Mouse (Mus musculus) retina, postnatal 1 day (tissue): ENCODE results near the gene Rufy4.
"Not testable (repeated sequence)": the region's sequence is repeated elsewhere in the genome, so short reads cannot be mapped to it uniquely, and the experiment has no call there.

Experiments
- DNase-seq: peaks from one replicate; pipeline ENCODE4 v3.0.0-alpha.2; 2012

Gene Rufy4

GRCm38 (mm10) chr1:74153461-74154184 lies 28.3 kb downstream of the Rufy4 start, which contains the start of gene Cxcr2:
TSS of gene Cxcr2 (plus strand) at chr1:74153989.
- DNase-seq = no peak

DNA sequence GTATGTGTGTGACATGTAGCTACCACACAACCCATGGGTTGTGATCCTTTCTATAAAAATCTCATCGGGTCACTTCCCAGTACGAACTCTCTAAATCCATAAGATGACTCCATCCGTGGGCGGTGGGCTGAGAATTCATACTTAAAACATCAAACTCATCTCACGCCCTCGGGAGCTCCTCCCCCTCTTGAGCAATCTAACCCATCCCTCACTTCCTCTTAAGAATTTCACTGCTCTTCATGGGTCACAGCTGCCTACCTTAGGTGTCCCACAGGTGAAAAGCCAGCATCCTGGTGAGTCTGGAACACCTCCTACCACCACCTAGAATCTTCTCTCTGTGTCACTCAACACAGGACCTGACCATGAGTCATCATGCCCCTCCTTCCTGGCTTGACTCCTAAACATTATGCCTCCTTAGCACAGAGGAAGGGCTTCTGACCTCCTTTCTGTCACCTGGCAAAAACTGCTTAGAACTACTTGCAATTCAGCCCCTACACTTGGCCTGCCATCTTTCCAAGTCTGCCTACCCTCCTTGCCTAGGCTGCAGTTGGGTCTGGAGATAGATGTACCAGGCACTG lies 30.2 kb downstream of the Rufy4 start:
- DNase-seq = no peak

DNA sequence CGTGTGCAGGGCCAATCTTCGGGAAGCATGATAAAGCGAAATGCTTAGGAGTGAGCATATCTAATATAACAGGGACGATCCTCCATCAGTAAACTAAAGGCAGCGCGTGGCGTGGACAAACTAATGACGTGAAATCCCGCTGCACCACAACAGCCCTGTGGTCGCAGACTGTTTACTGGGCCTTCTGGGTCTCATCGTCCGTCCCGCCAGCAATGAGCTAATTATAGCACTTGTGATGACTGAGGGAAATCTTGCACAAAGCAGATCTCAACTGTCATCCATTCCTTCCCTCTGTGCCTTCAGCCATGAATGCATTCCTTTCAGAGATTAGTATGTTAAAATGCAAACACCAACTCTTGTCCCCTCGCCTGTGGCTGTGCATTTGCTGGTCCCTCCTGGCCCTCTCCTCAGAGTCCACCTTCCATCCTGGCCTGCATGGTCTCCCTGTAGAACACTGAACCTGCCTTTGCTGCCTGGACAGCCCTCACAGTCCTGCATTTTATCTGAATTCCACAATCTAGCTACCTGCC lies 31.1 kb downstream of the Rufy4 start:
- peak; percentile 8 for DNase-seq

- not testable (repeated sequence) for DNase-seq
Observed at GRCm38 (mm10) chr1:74159613-74160012, 34.3 kb downstream of the Rufy4 start.

GRCm38 (mm10) chr1:74160036-74160435 lies 34.7 kb downstream of the Rufy4 start:
- no peak for DNase-seq

DNA sequence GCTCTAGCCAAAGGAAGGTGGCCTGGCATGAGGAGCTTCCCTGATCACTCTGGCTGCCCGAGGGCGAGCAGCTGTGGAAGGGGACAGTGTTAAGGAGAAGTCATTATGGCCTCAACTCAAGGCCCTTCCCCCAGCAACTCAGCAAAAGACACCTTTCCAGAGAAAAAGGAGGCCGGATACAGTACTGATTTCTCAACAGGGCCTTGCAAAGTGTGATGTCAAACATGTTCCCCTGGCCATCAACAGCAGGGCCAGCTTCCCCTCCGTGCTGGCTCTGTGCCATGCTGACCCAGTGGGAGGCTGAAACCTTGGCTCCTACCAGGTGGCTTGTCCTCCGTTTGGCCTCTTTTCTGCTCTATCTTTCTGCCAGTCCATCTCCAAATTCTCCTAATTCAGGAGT lies 41.8 kb downstream of the Rufy4 start:
- DNase-seq = no peak

GRCm38 (mm10) chr1:74169721-74170120 lies 44.4 kb downstream of the Rufy4 start:
- no peak for DNase-seq

DNA sequence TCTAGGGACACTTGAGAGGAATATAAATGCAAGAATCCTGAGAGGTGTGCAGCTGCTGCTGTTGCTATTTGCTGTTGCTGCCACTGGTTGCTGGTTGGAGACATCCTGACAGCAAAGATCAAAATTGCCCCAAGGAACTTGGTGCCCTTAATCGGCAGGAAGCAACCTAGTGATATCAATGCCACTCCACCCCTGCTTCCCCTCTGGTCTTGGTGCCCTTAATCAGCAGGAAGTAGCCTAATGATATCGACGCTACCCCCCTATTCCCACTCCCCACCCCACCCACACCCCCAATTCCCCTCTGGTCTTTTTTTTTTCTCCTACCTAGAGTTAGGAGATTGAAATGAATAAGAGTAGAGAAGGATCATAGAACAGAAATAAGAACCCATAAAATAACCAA lies 47.4 kb downstream of the Rufy4 start:
- DNase-seq = no peak

DNA sequence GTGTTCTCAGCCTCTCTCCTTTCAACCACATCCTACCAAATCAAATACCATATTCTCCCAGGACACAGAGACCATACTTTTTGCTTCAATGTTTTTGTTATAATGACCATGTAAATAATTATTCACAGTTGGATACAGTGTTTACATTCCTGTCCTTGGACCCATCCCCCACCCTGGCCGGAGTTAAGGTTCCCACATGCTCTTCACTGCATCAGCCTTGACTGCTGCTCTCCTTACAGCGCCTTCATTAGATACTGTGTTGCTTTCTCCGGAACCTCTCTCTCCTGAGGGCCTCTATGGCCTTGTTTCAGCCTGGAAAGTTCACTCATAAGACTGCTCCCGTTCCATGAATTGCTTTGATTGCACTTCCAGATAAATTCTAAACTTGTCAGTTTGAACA lies 50.4 kb downstream of the Rufy4 start:
- no peak for DNase-seq

GRCm38 (mm10) chr1:74178618-74179017 lies 53.3 kb downstream of the Rufy4 start:
- DNase-seq = no peak

GRCm38 (mm10) chr1:74179624-74180408 lies 54.5 kb downstream of the Rufy4 start:
- no peak for DNase-seq

DNA sequence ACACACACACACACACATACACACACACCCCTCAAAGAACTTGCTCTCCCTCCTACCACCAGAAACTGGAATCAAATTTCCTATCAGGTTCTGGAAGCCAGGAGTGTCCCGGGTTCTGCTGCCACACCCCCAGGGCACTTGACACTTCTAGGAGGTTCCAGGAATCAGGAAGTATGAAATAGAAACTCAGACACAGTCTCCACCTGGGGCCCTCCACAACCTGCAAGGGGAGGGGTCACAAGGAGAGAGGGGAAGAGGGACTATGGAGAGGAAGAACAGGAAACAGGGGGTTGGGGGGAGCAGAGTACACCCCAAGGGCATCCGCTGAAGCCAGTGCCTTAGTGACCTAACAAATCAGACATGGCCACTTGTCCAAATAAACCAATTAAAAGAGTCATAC lies 56.1 kb downstream of the Rufy4 start:
- no peak for DNase-seq

DNA sequence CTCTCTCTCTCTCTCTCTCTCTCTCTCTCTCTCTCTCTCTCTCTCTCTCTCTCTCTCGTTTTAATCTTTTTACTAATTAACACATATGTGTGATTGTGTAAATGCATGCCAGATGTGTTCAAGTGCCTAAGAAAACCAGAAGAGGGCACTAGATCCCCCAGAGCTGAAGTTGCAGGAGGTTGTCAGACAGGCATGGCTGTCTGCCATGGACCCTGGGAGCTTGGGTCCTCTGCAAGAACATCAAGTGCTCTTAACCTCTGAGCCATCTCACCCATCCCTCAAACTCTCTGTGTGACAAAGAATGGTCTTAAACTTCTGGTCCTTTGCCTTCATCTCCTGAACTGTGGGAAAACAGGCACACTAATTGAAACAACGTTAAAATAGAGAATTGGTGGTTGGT lies 57.7 kb downstream of the Rufy4 start:
- no peak for DNase-seq

- no peak for DNase-seq
Observed at GRCm38 (mm10) chr1:74190471-74190870, 65.1 kb downstream of the Rufy4 start.

DNA sequence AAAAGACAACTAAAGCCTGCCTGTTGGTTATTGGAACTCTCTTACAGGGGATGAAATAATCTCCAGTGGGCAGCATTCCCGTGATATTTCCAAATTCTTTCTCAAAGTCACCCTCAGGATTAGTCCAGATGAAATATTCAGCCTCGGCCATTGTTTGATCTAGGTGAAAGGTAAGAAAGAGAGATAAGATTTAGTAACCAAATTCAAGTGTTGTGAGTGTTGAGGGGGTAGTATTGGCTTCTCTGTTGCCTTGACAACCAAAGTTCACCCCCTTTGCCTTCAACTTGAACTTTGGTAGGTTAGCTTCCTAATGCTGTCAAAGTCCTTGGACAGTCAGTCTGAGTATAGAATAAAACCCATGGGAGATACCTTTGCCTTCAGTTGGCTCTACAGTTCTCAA lies 67.4 kb downstream of the Rufy4 start:
- no peak for DNase-seq

- DNase-seq = no peak
Observed at GRCm38 (mm10) chr1:74194445-74194844, 69.1 kb downstream of the Rufy4 start, which contains the start of gene Cxcr1. TSS of gene Cxcr1 (minus strand) at chr1:74194631.

- peak; percentile 45 for DNase-seq
Observed at GRCm38 (mm10) chr1:74195961-74196360, 70.6 kb downstream of the Rufy4 start.

- no peak for DNase-seq
Observed at GRCm38 (mm10) chr1:74196621-74197419, 71.5 kb downstream of the Rufy4 start.
